Mouse (Mus musculus) limb, embryonic 14.5 days (tissue): Measurements from ENCODE around the gene Sigirr. TPM values are rescaled to one million over a fixed set of nuclear protein-coding genes. Genes with fewer than 3 reads are reported as not detected.

ENCODE experiments used
- ATAC-seq: fragments of 200-750 bp; cut with Nextera tagmentation; 2 replicates; pipeline ENCODE4 v1.8.0; 2017; ENCODE audit warnings: low read depth, moderate number of reproducible peaks, moderate TSS enrichment; ENCODE audit not compliant: low FRiP score
- DNase-seq: peaks from one replicate; pipeline ENCODE4 v3.0.0-alpha.2; 2015; ENCODE audit warnings: low spot score
- H3K27ac ChIP-seq: fragments of 300-500 bp; sonication (generic); replicated peaks from 2 replicates; pipeline ENCODE4 v1.5.1; 2014; ENCODE audit warnings: low read depth, mild to moderate bottlenecking, low read length, moderate library complexity, mixed read lengths
- H3K27me3 ChIP-seq: fragments of 300-500 bp; sonication (generic); 2 replicates; pipeline ENCODE4 v1.6.1; 2014; ENCODE audit warnings: low read length, mixed read lengths; ENCODE audit not compliant: control insufficient read depth, insufficient read depth
- H3K36me3 ChIP-seq: fragments of 300-500 bp; sonication (generic); 2 replicates; pipeline ENCODE4 v1.6.1; 2014; ENCODE audit warnings: mild to moderate bottlenecking, low read length, moderate library complexity, mixed read lengths; ENCODE audit not compliant: control insufficient read depth, insufficient read depth
- H3K4me1 ChIP-seq: fragments of 300-500 bp; sonication (generic); 2 replicates; pipeline ENCODE4 v1.6.1; 2014; ENCODE audit warnings: antibody characterized with exemption, low read length, mixed read lengths; ENCODE audit not compliant: control insufficient read depth, insufficient read depth
- H3K4me2 ChIP-seq: fragments of 300-500 bp; sonication (generic); replicated peaks from 2 replicates; pipeline ENCODE4 v1.6.1; 2014; ENCODE audit warnings: low read depth, mild to moderate bottlenecking, low read length, moderate library complexity; ENCODE audit not compliant: severe bottlenecking
- H3K4me3 ChIP-seq: fragments of 300-500 bp; sonication (generic); replicated peaks from 2 replicates; pipeline ENCODE4 v1.5.1; 2014; ENCODE audit warnings: low read length
- H3K9ac ChIP-seq: fragments of 300-500 bp; sonication (generic); 2 replicates; pipeline ENCODE4 v1.6.1; 2014; ENCODE audit warnings: mild to moderate bottlenecking, low read depth, low read length, moderate library complexity; ENCODE audit not compliant: severe bottlenecking
- H3K9me3 ChIP-seq: fragments of 300-500 bp; sonication (generic); 2 replicates; pipeline ENCODE4 v1.6.1; 2016; ENCODE audit warnings: low read length; ENCODE audit not compliant: control insufficient read depth
- POLR2A ChIP-seq: fragments of 200-500 bp; IDR thresholded peaks from 2 replicates; pipeline ENCODE4 v1.8.0; 2012; ENCODE audit warnings: inconsistent platforms, mild to moderate bottlenecking, moderate library complexity, borderline replicate concordance; ENCODE audit not compliant: insufficient read depth, insufficient read length; ENCODE audit errors: extremely low read depth
- WGBS: fragments of 180-500 bp; shearing (Covaris S2); extraction: QIAGEN DNeasy Blood & Tissue Kit; methylation state at CpG from one replicate; pipeline ENCODE4 v1.1.7; 2014; 5-methylcytosine and 5-hydroxymethylcytosine counted together
- polyA plus RNA-seq, 2 experiments: library from polyadenylated mRNA; depleted of rRNA in 1 of 2; stranded (reverse) in 1 of 2; unstranded in 1 of 2; fragments of >200 nt; fragmentation: Nextera tagmentation in 1 of 2; extraction: Ambion mirVana in 1 of 2; gene quantifications; 2 replicates each; pipeline versions ENCODE4 v1.2.1 to v1.2.3; 2012 to 2014

Gene Sigirr
- polyA plus RNA-seq (2012; rRNA removed) (2.5 and 3.1 TPM in 2 replicates), polyA plus RNA-seq (2014; fragmentation: Nextera tagmentation; extraction: Ambion mirVana) (2.7 and 4.0 TPM in 2 replicates)

DNA sequence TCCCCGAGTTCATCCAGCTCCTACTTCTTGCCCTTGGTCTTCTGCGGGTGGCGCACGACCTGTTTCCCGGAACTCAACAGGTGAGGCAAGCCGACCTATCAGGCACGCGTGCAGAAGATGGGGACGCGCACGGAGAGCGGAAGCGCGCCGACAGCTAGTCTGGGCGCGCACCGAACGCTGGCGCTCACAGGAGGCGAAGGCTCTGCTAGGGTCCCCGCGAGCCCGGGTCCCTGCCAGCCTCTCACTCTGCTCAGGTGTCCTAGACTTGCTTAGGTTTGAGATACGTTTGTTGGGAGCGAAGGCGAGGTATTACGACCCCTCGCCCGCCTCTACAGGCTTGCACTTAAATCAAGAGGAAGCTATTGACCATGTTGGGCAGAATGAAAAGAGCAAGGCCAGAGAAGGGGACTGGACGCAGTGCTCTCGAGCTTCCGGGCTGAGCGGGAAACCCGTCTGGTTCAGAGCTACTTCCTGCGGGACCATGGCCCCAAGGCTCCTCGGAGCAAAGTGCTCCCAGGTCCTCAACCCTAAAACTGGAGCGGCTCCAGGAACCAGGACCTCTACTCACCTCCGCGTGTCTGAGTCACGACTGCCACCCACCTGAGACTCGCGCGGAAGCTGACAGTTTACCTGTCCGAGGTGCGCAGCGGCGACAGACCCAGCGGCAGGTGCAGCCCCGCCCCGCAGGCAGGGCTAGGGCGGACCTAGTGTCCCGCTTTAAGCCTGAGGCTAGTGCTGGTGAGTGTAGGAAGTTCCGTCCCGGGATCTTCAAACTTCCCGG is at the start of gene Sigirr:
TSS of gene Sigirr (minus strand) at position 662 of the 781 bp plus-strand sequence.
- H3K36me3 ChIP-seq: no peaks in the 10 kb centered on the region
- peak within 1 kb of the TSS; percentile 65 for H3K4me2 ChIP-seq
- H3K9ac ChIP-seq: peak within 1 kb of the TSS; percentile 40
- H3K27ac ChIP-seq: no peak within 1 kb of the TSS
- DNase-seq (no peak), ATAC-seq (no peak)
- peak within 1 kb of the TSS; percentile 38 for H3K4me3 ChIP-seq
- no peak for TF ChIP-seq POLR2A
- H3K9me3 ChIP-seq: no peaks in the 10 kb centered on the region
- H3K27me3 ChIP-seq: peaks cover 31% of the 10 kb centered on the region; the same call in 1 of the 2 replicates
- H3K4me1 ChIP-seq: no peaks in the 10 kb centered on the region
- under 1% methylated on average over 55 of the region's 56 CpGs for WGBS

- H3K27me3 ChIP-seq: no peaks in the 10 kb centered on the region
- no peak overlapping the region for H3K4me3 ChIP-seq
- ATAC-seq (no peak), DNase-seq (no peak)
- no peak overlapping the region for H3K9ac ChIP-seq
- H3K36me3 ChIP-seq: peaks cover 51% of the 10 kb centered on the region
- no peak overlapping the region for H3K4me2 ChIP-seq
- no peak for TF ChIP-seq POLR2A
- no peak overlapping the region for H3K27ac ChIP-seq
- no peaks in the 10 kb centered on the region for H3K9me3 ChIP-seq
- whole genome bisulfite sequencing: 79% methylated on average over 4 of the region's 4 CpGs
- H3K4me1 ChIP-seq: no peaks in the 10 kb centered on the region
These were observed 48.3 kb upstream of the Sigirr start for GRCm38 (mm10) chr7:141148639-141149038.

- TF ChIP-seq POLR2A: no peak
- H3K9me3 ChIP-seq: no peaks in the 10 kb centered on the region
- no peak overlapping the region for H3K4me3 ChIP-seq
- H3K27me3 ChIP-seq: no peaks in the 10 kb centered on the region
- no peak for ATAC-seq
- no peak overlapping the region for H3K27ac ChIP-seq
- no peak overlapping the region for H3K9ac ChIP-seq
- H3K36me3 ChIP-seq: peaks cover 51% of the 10 kb centered on the region
- no peaks in the 10 kb centered on the region for H3K4me1 ChIP-seq
- no peak overlapping the region for H3K4me2 ChIP-seq
- DNase-seq: no peak
- WGBS: 77% methylated on average over 6 of the region's 6 CpGs
These were observed 46.7 kb upstream of the Sigirr start for GRCm38 (mm10) chr7:141147044-141147443.

- Histone ChIP-seq H3K9ac (no peak overlapping the region), H3K4me3 (no peak overlapping the region), H3K36me3 (peaks cover 46% of the 10 kb centered on the region), H3K4me1 (no peaks in the 10 kb centered on the region), H3K4me2 (no peak overlapping the region), H3K27me3 (no peaks in the 10 kb centered on the region), H3K9me3 (no peaks in the 10 kb centered on the region), H3K27ac (no peak overlapping the region)
- DNase-seq (no peak), ATAC-seq (no peak)
- TF ChIP-seq POLR2A: no peak
- 94% methylated on average over 12 of the region's 12 CpGs for WGBS
These were observed 45.7 kb upstream of the Sigirr start for GRCm38 (mm10) chr7:141146043-141146595.

DNA sequence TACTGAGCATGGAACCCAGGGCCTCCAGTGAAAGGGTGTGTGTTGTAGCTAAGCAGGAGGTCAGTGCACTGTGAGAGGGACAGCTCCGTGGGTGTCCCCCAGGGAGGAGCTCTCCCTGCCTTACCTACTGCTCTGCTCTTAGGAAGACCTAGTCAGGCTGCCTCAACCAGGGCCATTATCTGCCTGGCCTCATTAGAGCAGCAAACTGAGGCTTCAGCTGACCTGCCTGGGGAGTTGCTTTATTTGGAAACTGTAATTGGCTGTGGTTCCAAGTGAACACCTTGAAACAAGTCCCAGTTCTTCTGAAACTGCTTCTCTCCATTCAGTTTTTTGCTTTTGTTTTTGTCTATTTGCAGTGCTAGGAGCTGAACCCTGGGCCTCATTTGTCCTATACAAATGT is 45.0 kb upstream of the Sigirr start:
- no peak for ATAC-seq
- Histone ChIP-seq H3K4me2 (no peak overlapping the region), H3K36me3 (peaks cover 39% of the 10 kb centered on the region), H3K4me3 (no peak overlapping the region), H3K9ac (no peak overlapping the region), H3K4me1 (no peaks in the 10 kb centered on the region), H3K27ac (no peak overlapping the region), H3K9me3 (no peaks in the 10 kb centered on the region), H3K27me3 (no peaks in the 10 kb centered on the region)
- 77% methylated on average over 1 of the region's 1 CpGs for WGBS
- no peak for DNase-seq
- no peak for TF ChIP-seq POLR2A
